Mouse (Mus musculus) E14TG2a.4 (cell line): ENCODE measurements around the gene Poln.

Experiments used
- CTCF ChIP-seq: conservative IDR thresholded peaks from 2 replicates; pipeline ENCODE4 v1.5.1; 2014; ENCODE audit warnings: low read length
- POU5F1 ChIP-seq: IDR thresholded peaks from 2 replicates; pipeline ENCODE4 v1.6.1; 2014; ENCODE audit warnings: low read length, borderline replicate concordance

- TF ChIP-seq CTCF, result no peak
- no peak for TF ChIP-seq POU5F1
Observed at GRCm38 (mm10) chr5:34194426-34194825, 25.2 kb upstream of the Poln start.
